Mouse (Mus musculus): ENCODE measurements around the gene Ptprb.

Gene Ptprb

DNA sequence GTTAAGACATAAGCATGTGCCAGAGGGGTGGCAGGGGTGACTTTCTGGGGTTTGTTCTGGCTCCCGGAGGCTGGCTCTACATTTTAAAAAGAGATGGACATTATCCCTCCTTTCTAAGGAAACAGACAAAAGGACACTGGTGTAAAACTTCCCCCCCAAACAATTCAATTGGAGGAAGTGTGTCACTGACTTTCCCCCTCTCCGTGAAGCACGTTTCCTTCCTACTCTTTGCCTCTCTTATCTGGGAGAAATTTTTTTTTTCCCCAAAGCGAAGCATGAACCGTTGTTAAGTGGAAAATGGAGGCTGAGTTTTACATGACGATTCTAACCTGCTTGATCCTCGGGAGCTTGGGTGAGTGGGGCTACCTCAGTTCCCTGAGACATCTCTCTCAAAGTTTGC is at the start of gene Ptprb:
Ptprb (plus strand) TSS at position 244 of the 400 bp plus-strand sequence.
- in situ Hi-C loops (cut with MboI, MseI), result no loop called here

DNA sequence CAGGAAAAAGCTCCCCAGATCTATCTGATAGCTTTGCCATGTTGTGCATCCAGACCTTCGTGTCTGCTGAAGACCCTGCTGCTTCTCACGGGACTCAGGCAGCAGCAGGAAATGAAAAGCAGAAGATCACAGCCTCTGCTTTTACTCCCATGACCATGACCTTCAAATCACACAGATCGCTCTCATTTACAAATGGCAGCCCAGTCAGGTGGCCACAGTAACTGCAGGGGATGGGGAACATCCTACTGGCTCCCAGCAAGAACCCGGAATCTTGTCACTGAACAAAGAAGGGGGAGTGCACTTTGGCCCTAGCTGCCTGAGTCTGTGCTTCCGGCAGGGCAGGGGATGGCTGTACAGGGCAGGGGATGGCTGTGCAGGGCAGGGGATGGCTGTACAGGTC is 40.0 kb upstream of the Ptprb start:
- in situ Hi-C loops (cut with MboI, MseI), result no loop called here

DNA sequence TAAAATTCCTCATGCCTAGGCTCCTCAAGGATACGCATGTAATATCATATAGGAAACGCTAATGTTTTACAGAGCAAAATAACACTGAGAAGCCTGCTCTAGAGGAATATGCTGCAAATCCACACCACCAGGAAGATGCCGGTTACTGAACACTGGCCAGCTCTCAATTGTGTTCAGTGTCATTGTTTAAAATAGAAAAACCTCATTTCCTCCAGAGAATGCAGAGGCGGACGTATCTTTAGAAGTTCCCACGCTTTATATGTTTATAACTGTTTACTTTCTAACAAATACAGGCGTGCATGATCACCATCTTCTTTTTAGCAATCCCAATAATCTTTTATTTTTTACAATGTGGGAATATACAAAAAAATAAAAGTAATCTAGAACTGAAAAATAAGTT is 33.1 kb upstream of the Ptprb start:
- in situ Hi-C loops (cut with MboI, MseI), result no loop called here

GRCm38 (mm10) chr10:116243373-116243772 is 31.9 kb upstream of the Ptprb start:
- in situ Hi-C loops (cut with MboI, MseI), result no loop called here

GRCm38 (mm10) chr10:116245632-116246031 is 29.7 kb upstream of the Ptprb start:
- in situ Hi-C loops (cut with MboI, MseI), result no loop called here

DNA sequence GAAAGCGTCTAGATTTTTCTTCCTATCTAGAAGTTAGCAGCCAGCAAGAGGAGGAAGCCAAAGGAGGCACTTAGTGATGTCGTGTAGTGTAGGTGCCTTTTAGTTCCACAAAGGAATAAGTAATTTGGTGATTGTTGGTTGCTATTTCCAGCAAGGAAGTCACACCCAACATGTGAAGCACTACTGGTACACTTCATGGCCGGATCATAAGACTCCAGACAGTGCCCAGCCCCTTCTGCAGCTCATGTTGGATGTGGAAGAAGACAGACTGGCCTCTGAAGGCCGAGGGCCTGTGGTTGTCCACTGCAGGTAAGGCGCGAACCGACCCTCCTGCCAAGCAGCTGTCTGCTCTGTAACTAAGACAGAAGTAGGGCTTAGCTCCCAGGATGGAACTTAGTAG is 22.7 kb upstream of the Ptprb start:
- in situ Hi-C loops (cut with MboI, MseI), result no loop called here

GRCm38 (mm10) chr10:116253972-116254371 is 21.4 kb upstream of the Ptprb start:
- in situ Hi-C loops (cut with MboI, MseI), result no loop called here

GRCm38 (mm10) chr10:116259298-116259697 is 16.0 kb upstream of the Ptprb start:
- in situ Hi-C loops (cut with MboI, MseI), result no loop called here

GRCm38 (mm10) chr10:116260658-116261433 is 14.5 kb upstream of the Ptprb start:
- in situ Hi-C loops (cut with MboI, MseI), result no loop called here

- in situ Hi-C loops (cut with MboI, MseI), result no loop called here
Measured at GRCm38 (mm10) chr10:116261559-116261958, 13.8 kb upstream of the Ptprb start.

GRCm38 (mm10) chr10:116264521-116264920 is 10.8 kb upstream of the Ptprb start:
- in situ Hi-C loops (cut with MboI, MseI), result no loop called here

GRCm38 (mm10) chr10:116266561-116267433 is 8.5 kb upstream of the Ptprb start:
- in situ Hi-C loops (cut with MboI, MseI), result no loop called here

- in situ Hi-C loops (cut with MboI, MseI), result no loop called here
Measured at GRCm38 (mm10) chr10:116267434-116267822, 7.9 kb upstream of the Ptprb start.

DNA sequence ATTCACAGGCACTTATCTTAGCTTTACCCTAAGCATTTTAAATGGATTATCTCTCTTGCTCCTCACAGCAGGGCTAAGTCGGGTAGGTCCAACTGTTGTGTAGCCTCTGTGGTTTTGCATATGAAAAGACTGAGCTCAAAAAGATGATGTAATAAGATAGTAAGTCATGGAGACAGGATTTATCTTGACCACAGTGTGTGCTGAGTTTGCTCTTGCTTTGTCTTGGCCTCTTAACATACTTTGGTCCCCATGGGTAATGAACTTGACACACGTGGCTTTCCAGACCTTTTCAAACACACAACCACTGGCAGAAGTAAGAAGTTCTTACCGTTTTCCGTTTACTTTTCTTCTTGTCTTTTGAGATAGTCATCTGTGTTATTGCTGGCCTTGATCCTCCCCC is 7.0 kb upstream of the Ptprb start:
- in situ Hi-C loops (cut with MboI, MseI), result no loop called here

GRCm38 (mm10) chr10:116270646-116271469 is 4.5 kb upstream of the Ptprb start:
- in situ Hi-C loops (cut with MboI, MseI), result no loop called here

GRCm38 (mm10) chr10:116271470-116271915 is 3.8 kb upstream of the Ptprb start:
- in situ Hi-C loops (cut with MboI, MseI), result no loop called here

DNA sequence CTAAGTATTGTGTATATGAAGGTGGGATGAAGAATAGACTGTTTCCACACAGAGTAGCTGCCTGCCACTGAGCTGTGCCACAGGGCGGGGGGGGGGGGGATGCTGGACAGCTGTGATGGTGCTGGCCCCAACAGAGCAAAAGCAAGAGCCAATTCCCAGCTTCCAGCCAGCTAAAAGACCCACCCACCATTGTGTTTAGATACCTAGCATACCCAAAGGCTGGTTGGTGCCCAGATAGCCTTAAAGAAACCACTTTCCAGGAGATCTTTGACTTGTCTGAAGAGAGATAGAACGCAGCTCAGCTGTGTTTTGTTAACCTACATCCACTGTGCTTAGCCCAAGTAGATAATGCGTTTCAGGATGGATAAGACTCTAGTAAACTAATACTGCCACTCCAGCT is 3.2 kb upstream of the Ptprb start:
- in situ Hi-C loops (cut with MboI, MseI), result no loop called here

DNA sequence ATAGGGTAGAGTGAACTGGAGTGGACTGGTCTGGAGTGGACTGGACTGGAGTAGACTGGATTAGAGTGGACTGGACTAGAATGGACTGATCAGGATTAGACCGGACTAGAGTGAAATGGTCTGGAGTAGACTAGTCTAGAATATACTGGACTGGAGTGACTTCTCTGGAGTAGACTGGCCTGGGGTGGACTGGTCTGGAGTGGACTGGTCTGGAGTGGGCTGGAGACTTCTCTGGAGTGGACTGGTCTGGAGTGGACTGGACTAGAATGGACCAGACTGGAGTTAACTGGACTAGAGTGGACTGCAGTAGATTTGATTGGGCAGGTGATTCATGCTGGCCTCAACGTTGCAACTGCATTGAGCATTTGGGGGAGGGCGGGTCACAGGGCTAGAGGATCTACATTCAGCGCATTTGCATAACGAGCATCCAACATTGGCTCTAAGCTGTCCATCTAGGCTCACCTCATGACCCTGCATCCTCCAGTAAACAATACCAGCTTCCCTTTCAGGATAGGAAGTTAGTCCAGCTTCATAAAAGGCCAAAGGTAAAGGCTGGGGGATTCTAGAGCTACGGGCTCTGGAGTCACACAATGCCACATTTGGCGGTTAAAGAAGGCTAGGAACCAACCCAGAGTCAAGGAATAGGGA is 11.5 kb downstream of the Ptprb start:
- in situ Hi-C loops (cut with MboI, MseI), result no loop called here

GRCm38 (mm10) chr10:116288130-116288529 is 12.8 kb downstream of the Ptprb start:
- in situ Hi-C loops (cut with MboI, MseI), result no loop called here

GRCm38 (mm10) chr10:116290483-116290882 is 15.2 kb downstream of the Ptprb start:
- in situ Hi-C loops (cut with MboI, MseI), result no loop called here

- in situ Hi-C loops (cut with MboI, MseI), result no loop called here
Measured at GRCm38 (mm10) chr10:116291153-116291755, 15.9 kb downstream of the Ptprb start.

All from regulatory T cell (primary cell).